Mouse (Mus musculus): ENCODE results near the gene Cyb5rl. TPM values are rescaled to one million over a fixed set of nuclear protein-coding genes. Genes with fewer than 3 reads are reported as not detected.

The Cyb5rl gene
- polyA plus RNA-seq (2012; rRNA removed) (8.5 and 10.0 TPM in 2 replicates), polyA plus RNA-seq (2014; fragmentation: Nextera tagmentation; extraction: Ambion mirVana) (5.4 and 7.3 TPM in 2 replicates)

DNA sequence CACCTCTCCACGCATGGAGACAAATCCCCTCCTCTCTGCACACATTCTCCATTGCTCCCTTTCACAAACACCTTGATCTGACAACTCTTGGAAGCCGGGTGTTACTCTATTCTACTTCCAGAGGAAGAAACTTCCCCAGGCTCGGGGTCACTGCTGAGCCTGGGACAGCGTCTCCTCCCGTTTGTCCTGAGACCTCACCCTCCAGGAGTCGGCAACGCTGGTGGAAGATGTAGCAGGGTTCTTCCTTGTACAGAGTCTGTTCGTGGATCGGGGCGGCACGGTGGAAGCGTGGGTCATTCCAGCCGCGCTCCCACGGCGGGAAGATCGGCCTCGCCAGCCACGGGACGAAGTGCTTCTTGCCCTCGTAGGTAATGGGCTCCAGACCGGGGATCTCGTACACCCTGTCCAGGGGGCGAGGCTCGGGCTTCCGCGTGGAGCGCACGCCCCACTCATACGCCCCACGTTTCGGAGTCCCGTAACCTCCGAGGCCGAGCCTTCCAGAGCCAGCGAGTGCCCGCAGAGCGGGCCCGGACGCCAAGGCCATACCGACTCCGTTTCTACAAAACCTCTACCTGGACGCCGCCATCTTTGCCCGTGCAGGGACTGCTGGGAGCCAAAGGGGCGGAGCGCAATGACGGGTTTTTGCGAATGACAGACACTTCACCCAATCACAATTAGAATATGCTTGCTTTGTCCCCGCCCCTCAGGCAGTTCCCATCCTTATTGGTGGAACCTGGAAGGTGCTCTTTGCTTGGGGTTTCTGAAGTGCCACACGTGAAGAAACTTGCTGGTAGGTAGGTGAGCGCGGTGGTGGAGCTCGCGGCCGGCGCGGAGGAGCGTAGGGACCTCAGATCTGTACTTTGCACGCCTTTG lies at the start of gene Cyb5rl, which contains the start of gene Mrpl37:
TSS of gene Cyb5rl (plus strand) at position 737 of the 873 bp plus-strand sequence.
TSS of gene Mrpl37 (minus strand) at position 617 of the 873 bp plus-strand sequence.
- DNase-seq (ENCODE audit: low spot score) (peak; percentile 98), ATAC-seq (ENCODE audit: low FRiP score, low read depth) (peak; percentile 100)
- TF ChIP-seq POLR2A (IDR thresholded peaks at IDR 0.05; ENCODE audit: borderline replicate concordance, extremely low read depth, insufficient read depth, insufficient read length) = 0 out of 2 replicates have a peak, but pooled peaks have one; percentile 16
- no peak within 1 kb of the TSS for H3K27ac ChIP-seq (replicated peaks; ENCODE audit: low read depth, low read length)
- peaks cover 25% of the 10 kb centered on the region for H3K36me3 ChIP-seq (ENCODE audit: control insufficient read depth, insufficient read depth, low read length)
- peaks cover 5% of the 10 kb centered on the region; the same call in 1 of the 2 replicates for H3K4me1 ChIP-seq (ENCODE audit: control insufficient read depth, insufficient read depth, low read length)
- H3K4me2 ChIP-seq (replicated peaks; ENCODE audit: low read depth, low read length, severe bottlenecking) = peak within 1 kb of the TSS; percentile 96
- H3K27me3 ChIP-seq (ENCODE audit: control insufficient read depth, insufficient read depth, low read length) = no peaks in the 10 kb centered on the region
- H3K9me3 ChIP-seq (ENCODE audit: control insufficient read depth, low read length) = no peaks in the 10 kb centered on the region
- peak within 1 kb of the TSS; percentile 89 for H3K4me3 ChIP-seq (replicated peaks; ENCODE audit: low read length)
- H3K9ac ChIP-seq (ENCODE audit: low read depth, low read length, severe bottlenecking) = peak within 1 kb of the TSS; percentile 81
- under 1% methylated on average over 55 of the region's 60 CpGs for WGBS

DNA sequence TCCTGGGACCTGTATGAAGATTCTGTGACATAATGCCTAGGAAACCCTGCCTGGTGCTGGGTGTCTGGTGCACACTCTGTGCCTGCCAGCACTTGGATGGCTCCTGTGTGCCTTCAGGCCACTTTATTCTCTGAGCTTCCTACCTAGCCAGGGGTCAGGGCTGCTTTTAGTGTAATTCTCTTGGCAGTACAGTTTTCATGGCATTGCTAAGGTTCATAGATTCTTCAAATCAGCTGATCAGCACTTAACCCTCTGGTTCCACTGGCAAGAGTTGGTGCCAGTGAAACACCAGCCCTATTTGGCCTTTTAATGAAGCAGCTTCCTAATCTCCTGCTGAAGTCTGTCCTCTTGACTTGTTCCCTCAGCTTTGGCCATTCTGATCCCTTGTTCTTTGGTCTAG lies 49.5 kb upstream of the Cyb5rl start:
- Histone ChIP-seq H3K9me3 (ENCODE audit: control insufficient read depth, low read length) (no peaks in the 10 kb centered on the region), H3K36me3 (ENCODE audit: control insufficient read depth, insufficient read depth, low read length) (peaks cover 8% of the 10 kb centered on the region; the same call in 1 of the 2 replicates), H3K9ac (ENCODE audit: low read depth, low read length, severe bottlenecking) (no peak overlapping the region), H3K27ac (replicated peaks; ENCODE audit: low read depth, low read length) (no peak overlapping the region), H3K4me2 (replicated peaks; ENCODE audit: low read depth, low read length, severe bottlenecking) (no peak overlapping the region), H3K4me3 (replicated peaks; ENCODE audit: low read length) (no peak overlapping the region), H3K27me3 (ENCODE audit: control insufficient read depth, insufficient read depth, low read length) (no peaks in the 10 kb centered on the region), H3K4me1 (ENCODE audit: control insufficient read depth, insufficient read depth, low read length) (peaks cover 75% of the 10 kb centered on the region)
- ATAC-seq (ENCODE audit: low FRiP score, low read depth) (no peak), DNase-seq (ENCODE audit: low spot score) (no peak)
- TF ChIP-seq POLR2A (IDR thresholded peaks at IDR 0.05; ENCODE audit: borderline replicate concordance, extremely low read depth, insufficient read depth, insufficient read length) = no peak

DNA sequence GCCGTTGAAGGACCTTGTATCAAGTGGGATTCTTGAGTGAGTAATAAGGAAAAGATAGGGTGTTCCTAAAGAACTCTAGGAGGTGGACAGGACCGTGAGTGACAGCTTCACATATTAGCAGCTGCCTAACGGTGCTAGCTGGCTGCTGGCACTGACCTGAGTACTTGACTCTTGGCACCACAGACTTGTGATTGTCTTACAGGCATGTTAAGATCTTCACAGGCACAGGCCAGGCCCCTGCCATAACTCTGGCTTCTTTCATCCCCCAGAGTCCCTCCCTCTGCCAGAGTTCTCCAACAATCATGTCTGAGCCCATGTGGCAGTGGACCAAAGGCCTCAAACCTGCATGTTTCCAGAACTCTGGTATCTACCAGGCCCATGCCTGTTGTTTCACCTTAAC lies 48.3 kb upstream of the Cyb5rl start:
- Histone ChIP-seq H3K4me2 (replicated peaks; ENCODE audit: low read depth, low read length, severe bottlenecking) (no peak overlapping the region), H3K27me3 (ENCODE audit: control insufficient read depth, insufficient read depth, low read length) (no peaks in the 10 kb centered on the region), H3K4me3 (replicated peaks; ENCODE audit: low read length) (no peak overlapping the region), H3K4me1 (ENCODE audit: control insufficient read depth, insufficient read depth, low read length) (peaks cover 63% of the 10 kb centered on the region), H3K9ac (ENCODE audit: low read depth, low read length, severe bottlenecking) (peak overlapping the region; percentile 3; the same call in 1 of the 2 replicates), H3K27ac (replicated peaks; ENCODE audit: low read depth, low read length) (0 out of 2 replicates have a peak overlapping the region, but pooled peaks have one; percentile 29), H3K9me3 (ENCODE audit: control insufficient read depth, low read length) (no peaks in the 10 kb centered on the region), H3K36me3 (ENCODE audit: control insufficient read depth, insufficient read depth, low read length) (peaks cover 8% of the 10 kb centered on the region; the same call in 1 of the 2 replicates)
- no peak for TF ChIP-seq POLR2A (IDR thresholded peaks at IDR 0.05; ENCODE audit: borderline replicate concordance, extremely low read depth, insufficient read depth, insufficient read length)
- ATAC-seq (ENCODE audit: low FRiP score, low read depth) = no peak
- 49% methylated on average over 3 of the region's 3 CpGs for WGBS
- no peak for DNase-seq (ENCODE audit: low spot score)

DNA sequence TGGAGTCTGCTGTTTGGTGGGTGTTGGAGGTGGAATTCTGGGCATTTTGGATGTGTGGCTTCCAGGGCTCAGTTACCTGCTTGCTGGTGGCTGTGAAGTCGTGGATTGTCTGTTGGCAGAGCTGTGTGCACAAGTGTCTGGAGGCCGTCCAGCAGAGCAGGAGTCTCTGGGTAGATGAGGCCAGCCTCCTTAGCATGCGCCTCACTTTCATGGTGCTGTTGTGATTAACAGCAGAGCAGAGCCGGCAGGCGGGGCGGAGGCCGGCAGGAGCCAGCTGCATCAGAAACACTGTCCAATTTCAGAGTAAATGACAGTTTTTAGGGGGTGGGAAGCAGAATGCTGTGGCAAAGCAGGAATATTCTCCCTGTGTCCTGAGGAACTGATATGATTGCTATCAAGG lies 47.8 kb upstream of the Cyb5rl start:
- TF ChIP-seq POLR2A (IDR thresholded peaks at IDR 0.05; ENCODE audit: borderline replicate concordance, extremely low read depth, insufficient read depth, insufficient read length) = no peak
- peaks cover 61% of the 10 kb centered on the region for H3K4me1 ChIP-seq (ENCODE audit: control insufficient read depth, insufficient read depth, low read length)

DNA sequence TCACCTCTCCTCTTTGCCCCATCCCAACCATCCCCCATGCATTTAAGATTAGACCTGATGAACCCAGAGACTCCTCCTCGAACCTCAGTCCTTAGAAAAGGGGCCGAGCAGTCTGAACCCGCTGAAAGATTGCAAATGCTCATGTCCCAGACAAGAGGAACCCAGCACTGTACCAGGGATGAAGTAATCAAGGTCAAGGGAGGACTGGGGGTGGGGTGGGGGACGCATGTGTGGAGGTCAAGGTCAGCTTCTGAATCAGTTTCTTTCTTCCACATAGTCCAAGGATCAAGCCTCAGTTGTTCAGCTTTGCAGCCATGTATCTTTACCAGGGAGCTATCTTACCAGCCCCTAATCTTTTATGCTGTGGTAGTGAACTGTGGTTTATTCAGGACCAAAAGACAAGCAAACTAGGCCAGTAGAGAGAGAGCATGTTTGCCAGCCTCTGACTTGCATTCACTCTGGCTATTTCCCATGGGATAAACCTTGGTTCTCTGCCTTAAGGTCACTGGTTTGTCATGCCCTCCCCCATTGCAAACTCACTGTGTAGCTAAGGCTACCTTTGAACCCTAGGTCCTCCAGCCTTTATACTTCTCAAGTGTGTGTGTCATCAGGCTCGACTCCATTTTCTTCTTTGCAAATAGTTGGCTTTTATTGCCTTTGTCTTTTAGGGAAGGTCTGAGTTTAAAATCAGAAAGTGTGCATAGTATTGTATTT lies 46.3 kb upstream of the Cyb5rl start:
- H3K4me1 ChIP-seq (ENCODE audit: control insufficient read depth, insufficient read depth, low read length) = peaks cover 50% of the 10 kb centered on the region

More for the DNA sequence above, 47.8 kb upstream of the Cyb5rl start:
- no peaks in the 10 kb centered on the region for H3K9me3 ChIP-seq (ENCODE audit: control insufficient read depth, low read length)
- DNase-seq (ENCODE audit: low spot score) (peak; percentile 45), ATAC-seq (ENCODE audit: low FRiP score, low read depth) (no peak)
- H3K27ac ChIP-seq (replicated peaks; ENCODE audit: low read depth, low read length) = 0 out of 2 replicates have a peak overlapping the region, but pooled peaks have one; percentile 29
- WGBS = 37% methylated on average over 7 of the region's 7 CpGs
- no peak overlapping the region for H3K4me3 ChIP-seq (replicated peaks; ENCODE audit: low read length)
- no peaks in the 10 kb centered on the region for H3K27me3 ChIP-seq (ENCODE audit: control insufficient read depth, insufficient read depth, low read length)
- H3K9ac ChIP-seq (ENCODE audit: low read depth, low read length, severe bottlenecking) = no peak overlapping the region
- no peak overlapping the region for H3K4me2 ChIP-seq (replicated peaks; ENCODE audit: low read depth, low read length, severe bottlenecking)
- H3K36me3 ChIP-seq (ENCODE audit: control insufficient read depth, insufficient read depth, low read length) = peaks cover 8% of the 10 kb centered on the region; the same call in 1 of the 2 replicates

More for the DNA sequence above, 46.3 kb upstream of the Cyb5rl start:
- H3K4me2 ChIP-seq (replicated peaks; ENCODE audit: low read depth, low read length, severe bottlenecking) = no peak overlapping the region
- WGBS = 82% methylated on average over 5 of the region's 5 CpGs
- no peaks in the 10 kb centered on the region for H3K27me3 ChIP-seq (ENCODE audit: control insufficient read depth, insufficient read depth, low read length)
- no peak overlapping the region for H3K27ac ChIP-seq (replicated peaks; ENCODE audit: low read depth, low read length)
- no peak overlapping the region for H3K4me3 ChIP-seq (replicated peaks; ENCODE audit: low read length)
- no peak for DNase-seq (ENCODE audit: low spot score)
- no peak for TF ChIP-seq POLR2A (IDR thresholded peaks at IDR 0.05; ENCODE audit: borderline replicate concordance, extremely low read depth, insufficient read depth, insufficient read length)
- ATAC-seq (ENCODE audit: low FRiP score, low read depth) = no peak
- H3K9ac ChIP-seq (ENCODE audit: low read depth, low read length, severe bottlenecking) = no peak overlapping the region
- peaks cover 8% of the 10 kb centered on the region; the same call in 1 of the 2 replicates for H3K36me3 ChIP-seq (ENCODE audit: control insufficient read depth, insufficient read depth, low read length)
- H3K9me3 ChIP-seq (ENCODE audit: control insufficient read depth, low read length) = no peaks in the 10 kb centered on the region
